Mouse (Mus musculus) gastrocnemius, adult 2 months (tissue): ENCODE measurements around the gene Ubn2. TPM values are rescaled to one million over a fixed set of nuclear protein-coding genes. Genes with fewer than 3 reads are reported as not detected.
"Not testable (repeated sequence)": the region's sequence is repeated elsewhere in the genome, so short reads cannot be mapped to it uniquely, and the experiment has no call there.

Experiments
- DNase-seq: peaks from one replicate; pipeline ENCODE4 v3.0.0; 2022
- H3K27ac ChIP-seq: fragments of 200-600 bp; 2 replicates; pipeline ENCODE4 v1.8.1; 2022; ENCODE audit warnings: mild to moderate bottlenecking
- H3K4me3 ChIP-seq: fragments of 200-600 bp; 2 replicates; pipeline ENCODE4 v1.8.1; 2022; ENCODE audit warnings: mild to moderate bottlenecking, moderate library complexity
- CTCF ChIP-seq: fragments of 200-600 bp; IDR thresholded peaks from 2 replicates; pipeline ENCODE4 v1.8.1; 2022; ENCODE audit warnings: antibody characterized with exemption, mild to moderate bottlenecking, moderate library complexity
- intact Hi-C: fragments of 180-260 bp; cut with DNase I; formaldehyde crosslinking; loops from one replicate; pipeline ENCODE4 v1.15.1; 2025
- total RNA-seq, 2 experiments: library from RNA; stranded (reverse); gene quantifications; 2 replicates each; pipeline ENCODE4 v1.2.3; 2021

Ubn2 gene
- total RNA-seq, 2 experiments from 2014 or later: 25.4 to 25.7 TPM

DNA sequence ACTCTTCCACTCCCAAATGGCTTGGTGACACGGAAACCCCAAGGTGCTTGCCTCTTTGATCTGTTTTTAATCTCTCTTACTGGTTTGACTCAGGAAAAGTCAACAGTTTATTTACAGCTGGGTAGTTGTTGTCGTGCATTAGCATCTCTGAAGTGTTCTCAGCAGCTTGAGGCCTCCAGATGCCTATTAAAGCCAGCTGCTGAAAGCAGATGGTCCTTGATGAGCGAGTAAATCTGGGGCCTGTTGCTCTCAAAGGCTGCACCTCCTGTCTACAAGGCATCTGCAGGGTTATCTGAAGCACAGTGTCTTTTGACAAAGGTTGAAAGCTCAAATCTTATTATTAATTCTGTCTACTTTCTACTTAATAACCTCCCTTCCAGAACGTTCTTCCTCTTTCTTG, 61.9 kb downstream of the Ubn2 start:
- DNase-seq: no peak
- Histone ChIP-seq H3K4me3 (no peak overlapping the region), H3K27ac (no peak overlapping the region)
- no peak for TF ChIP-seq CTCF
- intact Hi-C loops: no loop called here

DNA sequence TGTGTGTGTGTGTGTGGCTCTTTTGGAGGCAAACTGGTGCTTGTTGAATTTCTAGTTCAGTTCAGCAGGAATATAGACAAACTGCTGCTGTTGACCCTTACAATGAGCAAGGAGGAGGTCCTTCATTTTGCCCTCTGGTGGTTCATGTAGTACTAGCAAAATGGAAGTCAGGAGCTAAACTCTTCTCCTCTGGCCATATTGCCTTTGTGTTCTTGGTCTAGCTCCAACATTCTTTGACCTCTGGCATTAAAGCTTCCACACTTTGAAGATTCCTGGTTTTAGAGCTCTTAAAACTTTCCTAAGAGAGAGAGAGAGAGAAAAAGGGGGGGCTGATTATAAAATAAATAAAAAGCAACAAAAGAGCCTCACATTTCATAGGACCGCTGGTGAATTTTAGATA, 78.3 kb downstream of the Ubn2 start:
- no peak overlapping the region for H3K4me3 ChIP-seq
- no peak for TF ChIP-seq CTCF
- intact Hi-C loops: no loop called here
- no peak for DNase-seq
- no peak overlapping the region for H3K27ac ChIP-seq

DNA sequence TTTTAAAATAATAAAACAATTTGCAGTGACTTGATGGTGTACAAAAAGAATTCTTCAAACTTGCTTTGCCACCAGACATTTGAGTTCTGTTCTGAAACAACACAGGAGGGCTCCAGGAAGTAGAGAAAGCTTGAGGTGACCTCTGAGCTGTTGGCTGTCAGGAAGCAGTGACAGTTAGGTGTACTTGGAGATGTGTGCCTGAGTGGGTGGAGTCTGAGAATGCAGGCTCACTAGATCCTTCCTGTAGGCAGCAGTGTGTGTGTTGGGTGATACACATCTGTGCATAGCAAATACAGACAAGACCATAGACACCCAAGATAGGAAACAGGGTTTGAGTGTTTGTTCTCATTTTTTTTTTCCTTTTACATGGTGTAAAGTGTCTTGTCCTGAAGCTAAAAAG, 79.1 kb downstream of the Ubn2 start:
- DNase-seq: no peak
- intact Hi-C loops: no loop called here
- H3K4me3 ChIP-seq: no peak overlapping the region
- TF ChIP-seq CTCF: no peak
- H3K27ac ChIP-seq: no peak overlapping the region

GRCm38 (mm10) chr6:38515201-38515600, 81.5 kb downstream of the Ubn2 start:
- DNase-seq: peak; percentile 43
- Histone ChIP-seq H3K27ac (no peak overlapping the region), H3K4me3 (no peak overlapping the region)
- intact Hi-C loops: no loop called here
- TF ChIP-seq CTCF: no peak

DNA sequence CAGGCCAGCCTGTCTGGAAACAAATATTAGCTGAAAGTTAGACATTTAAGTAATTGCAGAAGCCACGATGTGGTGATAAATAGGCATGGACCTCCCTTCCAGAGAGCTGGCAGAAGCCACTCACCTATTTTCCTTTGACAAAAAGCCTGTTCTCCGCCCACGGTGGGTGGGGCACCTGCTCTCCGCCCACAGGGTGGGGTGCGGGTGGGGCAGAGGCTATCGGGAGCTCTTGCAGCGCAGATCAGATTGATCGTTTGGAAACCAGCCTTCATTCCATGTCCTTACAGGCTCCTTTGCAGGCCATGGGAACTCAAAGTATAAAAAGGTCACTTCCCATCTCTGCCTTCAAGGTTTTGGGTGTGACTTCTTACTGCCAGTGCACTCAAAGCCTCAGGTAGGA, 90.1 kb downstream of the Ubn2 start:
- no peak overlapping the region for H3K27ac ChIP-seq
- no peak overlapping the region for H3K4me3 ChIP-seq
- no peak for DNase-seq
- no peak for TF ChIP-seq CTCF
- intact Hi-C loops: no loop called here

- H3K4me3 ChIP-seq: no peak overlapping the region
- intact Hi-C loops: loop anchor here (5.0 kb wide), 1 partner anchor 99 kb away; the partner anchor contains the start of gene Ubn2
- TF ChIP-seq CTCF: peak; percentile 79
- DNase-seq: no peak
- H3K27ac ChIP-seq: peak overlapping the region; percentile 25; the same call in 1 of the 2 replicates
Measured at GRCm38 (mm10) chr6:38531211-38531820, 97.6 kb downstream of the Ubn2 start.

GRCm38 (mm10) chr6:38532500-38533420, 99.0 kb downstream of the Ubn2 start:
- TF ChIP-seq CTCF: no peak
- DNase-seq: peak; percentile 56
- peak overlapping the region; percentile 100 for H3K27ac ChIP-seq
- intact Hi-C loops: loop anchor here (1.0 to 5.0 kb wide), 2 partner anchors 40 to 100 kb away; partner anchors contain the start of gene Ubn2
- peak overlapping the region; percentile 100 for H3K4me3 ChIP-seq

GRCm38 (mm10) chr6:38533428-38534405, 100.0 kb downstream of the Ubn2 start, which contains the start of gene Fmc1:
TSS of gene Fmc1 (plus strand) at chr6:38533502.
- H3K4me3 ChIP-seq: peak within 1 kb of the TSS; percentile 100
- H3K27ac ChIP-seq: peak within 1 kb of the TSS; percentile 100
- intact Hi-C loops: loop anchor here (1.0 to 5.0 kb wide), 2 partner anchors 41 to 101 kb away; partner anchors contain the start of gene Ubn2
- DNase-seq: peak; percentile 98
- peak; percentile 46 for TF ChIP-seq CTCF

DNA sequence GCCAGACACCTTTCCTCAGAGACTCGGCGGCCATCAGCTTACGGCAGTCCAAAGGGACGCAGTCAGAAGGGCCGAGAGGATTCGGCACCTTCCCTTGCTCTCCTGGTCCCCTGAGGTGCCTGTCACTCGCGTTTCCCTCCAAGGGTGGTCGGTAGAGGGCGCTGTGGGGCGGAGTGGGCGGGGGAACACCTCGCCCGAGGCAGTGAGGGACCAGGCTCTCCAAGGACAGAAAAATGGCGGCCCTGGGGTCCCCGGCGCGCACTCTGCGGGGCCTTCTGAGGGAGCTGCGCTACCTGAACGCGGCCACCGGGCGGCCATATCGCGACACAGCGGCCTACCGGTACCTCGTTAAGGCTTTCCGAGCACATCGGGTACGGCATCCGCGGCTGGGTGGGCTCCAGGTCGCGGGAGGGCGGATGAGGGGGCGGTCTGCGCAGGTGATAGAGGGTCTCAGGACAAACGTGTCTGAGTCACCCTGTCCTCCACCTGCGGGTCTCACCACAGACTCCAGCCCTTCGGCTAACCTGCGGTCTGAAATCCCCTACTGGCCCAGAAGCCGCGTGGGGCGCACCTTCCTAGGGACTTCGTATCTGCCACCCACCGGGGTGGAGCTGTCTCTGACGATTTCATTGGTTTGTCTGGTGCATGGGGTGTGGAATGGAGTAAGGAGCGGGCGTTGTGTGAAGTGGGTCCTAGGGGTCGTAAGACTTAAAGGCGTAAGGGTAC, 101.1 kb downstream of the Ubn2 start:
- Histone ChIP-seq H3K4me3 (peak overlapping the region; percentile 100), H3K27ac (peak overlapping the region; percentile 100)
- TF ChIP-seq CTCF: peak; percentile 87
- intact Hi-C loops: loop anchor here (1.0 to 5.0 kb wide), 2 partner anchors 15 to 103 kb away; partner anchors contain the start of gene Ubn2
- DNase-seq: peak; percentile 98

DNA sequence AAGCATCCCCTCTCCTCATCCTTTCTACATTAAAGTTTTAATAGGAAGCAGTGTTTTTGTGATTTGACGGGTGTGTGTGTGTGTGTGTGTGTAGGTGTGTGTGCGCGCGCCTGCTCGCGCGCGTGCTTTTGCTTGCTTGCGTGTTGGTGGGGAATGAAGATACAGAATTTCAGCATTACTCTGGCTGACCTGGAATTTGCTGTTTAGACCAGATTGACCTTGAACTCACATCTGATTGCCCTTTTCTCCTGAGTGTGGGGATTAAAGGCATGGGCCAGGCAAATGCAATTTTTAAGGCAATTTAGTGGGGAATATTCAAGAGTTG, 101.6 kb downstream of the Ubn2 start:
- DNase-seq: no peak
- H3K4me3 ChIP-seq: peak overlapping the region; percentile 100
- TF ChIP-seq CTCF: no peak
- intact Hi-C loops: loop anchor here (1.0 kb wide), 1 partner anchor 15 kb away; no protein-coding TSS in a partner anchor
- H3K27ac ChIP-seq: peak overlapping the region; percentile 100

DNA sequence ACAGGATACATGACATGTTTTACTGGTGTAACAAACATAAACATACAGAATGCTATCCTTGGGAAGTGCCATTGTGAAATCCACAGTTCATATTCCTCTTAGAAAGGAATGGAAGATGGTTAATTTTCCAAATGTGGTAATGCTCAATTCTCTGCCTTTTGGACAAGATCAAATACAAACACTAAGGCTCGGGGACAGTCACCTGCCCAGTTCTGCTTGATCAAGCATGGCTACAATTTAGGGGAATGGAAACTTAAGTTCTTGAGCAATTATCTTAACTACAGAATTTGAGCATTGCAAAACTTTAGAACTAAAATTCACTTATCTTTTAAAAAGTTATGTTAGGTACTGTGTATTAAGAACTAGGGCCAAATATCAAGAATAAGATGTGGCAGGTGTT, 102.0 kb downstream of the Ubn2 start:
- no peak for DNase-seq
- H3K27ac ChIP-seq: peak overlapping the region; percentile 100
- no peak for TF ChIP-seq CTCF
- intact Hi-C loops: loop anchor here (1.0 kb wide), 1 partner anchor 15 kb away; no protein-coding TSS in a partner anchor
- peak overlapping the region; percentile 100 for H3K4me3 ChIP-seq

DNA sequence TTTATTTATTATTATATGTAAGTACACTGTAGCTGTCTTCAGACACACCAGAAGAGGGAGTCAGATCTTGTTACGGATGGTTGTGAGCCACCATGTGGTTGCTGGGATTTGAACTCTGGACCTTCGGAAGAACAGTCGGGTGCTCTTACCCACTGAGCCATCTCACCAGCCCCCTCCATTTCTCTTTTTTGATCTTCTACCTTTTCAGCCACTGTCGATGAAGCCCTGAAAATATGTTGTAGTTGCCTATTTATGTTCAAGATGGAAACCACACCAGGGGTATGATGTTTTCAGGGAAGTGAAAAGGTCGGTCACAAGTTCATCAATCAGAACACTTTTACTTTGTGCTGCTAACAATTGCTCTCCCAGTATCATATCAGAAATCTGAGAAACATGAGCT, 110.4 kb downstream of the Ubn2 start:
- DNase-seq, intact Hi-C loops, H3K4me3 ChIP-seq, H3K27ac ChIP-seq: not testable (repeated sequence)

GRCm38 (mm10) chr6:38547005-38547404, 113.3 kb downstream of the Ubn2 start:
- DNase-seq, intact Hi-C loops, H3K27ac ChIP-seq, H3K4me3 ChIP-seq: not testable (repeated sequence)
